Comparison of ENCODE assay signal across 11 mouse cellular contexts in genomic region chr19:53502891-53503371, GRCm38 (mm10). TPM values are rescaled to one million over a fixed set of nuclear protein-coding genes. Genes with fewer than 3 reads are reported as not detected.
DNase-seq lines count a peak whose midpoint lies in the region; ATAC-seq and TF ChIP-seq lines count a peak whose summit lies in the region.
"Had no signal": no experiment of that assay in that cellular context is flagged by ENCODE, and none has a peak within 500 bp of the region (broad histone marks: within the 10 kb centered on the region; RNA-seq: fewer than 3 reads in every experiment).

No protein-coding gene starts in this region.

- H3K9ac ChIP-seq in heart, adult 2 months (ENCODE audit: low read depth, low read length) = no peak overlapping the region
- H3K9ac ChIP-seq: heart, embryonic 15.5 days; liver, embryonic 13.5 days; neural tube, embryonic 13.5 days had no signal

- no peak for TF ChIP-seq CTCF in heart, adult 2 months (IDR thresholded peaks at IDR 0.05)

- peaks cover 8% of the 10 kb centered on the region for H3K4me1 ChIP-seq in heart, adult 2 months (ENCODE audit: control insufficient read depth, insufficient read depth, low read length)

- no peak for TF ChIP-seq POLR2A in heart, adult 2 months (IDR thresholded peaks at IDR 0.05; ENCODE audit: insufficient read depth, low read depth, low read length)

- no peaks in the 10 kb centered on the region for H3K79me2 ChIP-seq in heart, adult 2 months (replicated peaks; ENCODE audit: control insufficient read depth, insufficient read depth, low read length)

- ATAC-seq in frontal cortex, adult (ENCODE audit: low TSS enrichment) = peak; percentile 71

- no peak for TF ChIP-seq EP300 in heart, adult 2 months (IDR thresholded peaks at IDR 0.05; ENCODE audit: insufficient read depth, low read depth, low read length)

- H3K27ac ChIP-seq in heart, adult 2 months = no peak overlapping the region
- H3K27ac ChIP-seq: heart, embryonic 15.5 days; liver, embryonic 13.5 days; neural tube, embryonic 13.5 days had no signal

- 49% methylated on average over 9 of the region's 9 CpGs for WGBS in heart, adult 2 months

- no peaks in the 10 kb centered on the region for H3K27me3 ChIP-seq in heart, adult 2 months (ENCODE audit: control insufficient read depth, insufficient read depth, low read length)
- H3K27me3 ChIP-seq: heart, embryonic 15.5 days; liver, embryonic 13.5 days; neural tube, embryonic 13.5 days had no signal

- no peak for DNase-seq in frontal cortex, postnatal 10 days (ENCODE audit: low spot score in 2 of 2)
- peak; percentile 15 for DNase-seq in 3134 (ENCODE audit: extremely low read depth, insufficient read length, low spot score)
- peak; percentile 67 to 74 for DNase-seq in cerebellum, postnatal 10 days
- DNase-seq in naive thymus-derived CD4-positive, alpha-beta T cell, adult 2 months (ENCODE audit: low read depth) = peak; percentile 54
- DNase-seq in lung, adult 18-20 months = no peak
- no peak for DNase-seq in heart, adult 2 months
- DNase-seq in testis, postnatal 10 days (ENCODE audit: low spot score) = no peak
- DNase-seq: liver, embryonic 13.5 days had no signal

- intact Hi-C loops in heart, adult 2 months (cut with DNase I) = no loop called here

- H3K4me3 ChIP-seq in heart, adult 2 months = no peak overlapping the region
- H3K4me3 ChIP-seq: heart, embryonic 15.5 days; liver, embryonic 13.5 days; neural tube, embryonic 13.5 days had no signal

- no peaks in the 10 kb centered on the region for H3K36me3 ChIP-seq in heart, adult 2 months (ENCODE audit: control insufficient read depth, insufficient read depth, low read length)
- H3K36me3 ChIP-seq: heart, embryonic 15.5 days; liver, embryonic 13.5 days; neural tube, embryonic 13.5 days had no signal

RNA-seq across cellular contexts. Expression of gene Dusp5, which starts 26.0 kb away (rescaled TPM):
- total RNA-seq in heart, adult 2 months (2021) = 1 to 10 TPM; 4.7 to 6.9 TPM
- 7.5 and 7.6 TPM in 2 replicates for polyA plus RNA-seq in heart, adult 2 months (2012; rRNA removed)

Comparison
In these comparisons a context has a peak if more than half of its experiments do, and no peak if none do; other contexts are left out.
1. DNase-seq: peak in 3134 (single experiment), cerebellum, postnatal 10 days (2 of 2) and naive thymus-derived CD4-positive, alpha-beta T cell, adult 2 months (single experiment); none in frontal cortex, postnatal 10 days (0 of 2), lung, adult 18-20 months (0 of 2), heart, adult 2 months (0 of 2) and testis, postnatal 10 days (single experiment).